In genomic region chr12:110845131-110845880, GRCm38 (mm10) we compare ENCODE assay signal across 8 mouse cellular contexts. TPM values are rescaled to one million over a fixed set of nuclear protein-coding genes. Genes with fewer than 3 reads are reported as not detected.
DNase-seq lines count a peak whose midpoint lies in the region; ATAC-seq and TF ChIP-seq lines count a peak whose summit lies in the region.

No protein-coding gene starts in this region.

- no peak for TF ChIP-seq CTCF in gastrocnemius, adult 2 months (IDR thresholded peaks at IDR 0.05)
- TF ChIP-seq CTCF in hindbrain, postnatal 0 days (IDR thresholded peaks at IDR 0.05; ENCODE audit: low read depth): no peak

- H3K27me3 ChIP-seq in hindbrain, postnatal 0 days (ENCODE audit: insufficient read depth, low read length): no peaks in the 10 kb centered on the region
- H3K27me3 ChIP-seq in megakaryocyte, embryonic 14.5 days (replicated peaks): no peaks in the 10 kb centered on the region

- WGBS in hindbrain, postnatal 0 days: under 1% methylated on average over 36 of the region's 36 CpGs

- ATAC-seq in common myeloid progenitor, adult 5-6 weeks (replicated peaks; ENCODE audit: low read depth, poor library complexity, severe bottlenecking): peak; percentile 74
- ATAC-seq in hindbrain, postnatal 0 days: peak; percentile 57

- peak; percentile 39 for DNase-seq in T-cell, adult 2 months (ENCODE audit: low spot score)
- DNase-seq in gastrocnemius, adult 2 months: peak; percentile 94
- DNase-seq in hindbrain, postnatal 0 days (ENCODE audit: low spot score): peak; percentile 85
- DNase-seq in left cerebral cortex, adult 8-10 months (ENCODE audit: low spot score in 2 of 2): peak; percentile 73 to 74
- DNase-seq in right cerebral cortex, postnatal 10 days (ENCODE audit: low spot score in 2 of 2): peak; percentile 83 to 84
- peak; percentile 94 for DNase-seq in urinary bladder, postnatal 36 days (ENCODE audit: low spot score in 2 of 2)

- H3K4me3 ChIP-seq in gastrocnemius, adult 2 months: peak overlapping the region; percentile 89
- peak overlapping the region; percentile 43 for H3K4me3 ChIP-seq in hindbrain, postnatal 0 days (ENCODE audit: low read length)
- H3K4me3 ChIP-seq in megakaryocyte, embryonic 14.5 days (replicated peaks): peak overlapping the region; percentile 96

- 0 out of 2 replicates have a peak, but pooled peaks cover 2% of the 10 kb centered on the region for H3K4me1 ChIP-seq in hindbrain, postnatal 0 days (ENCODE audit: insufficient read depth, low read length)
- peaks cover 62% of the 10 kb centered on the region for H3K4me1 ChIP-seq in megakaryocyte, embryonic 14.5 days

- H3K9me3 ChIP-seq in hindbrain, postnatal 0 days (ENCODE audit: low read length): no peaks in the 10 kb centered on the region
- H3K9me3 ChIP-seq in megakaryocyte, embryonic 14.5 days: no peaks in the 10 kb centered on the region

- peak overlapping the region; percentile 59 for H3K4me2 ChIP-seq in hindbrain, postnatal 0 days (ENCODE audit: low read depth, low read length)

- H3K9ac ChIP-seq in hindbrain, postnatal 0 days (replicated peaks; ENCODE audit: low read length): peak overlapping the region; percentile 6; the same call in 1 of the 2 replicates

- peak overlapping the region; percentile 89 for H3K27ac ChIP-seq in gastrocnemius, adult 2 months
- H3K27ac ChIP-seq in hindbrain, postnatal 0 days: peak overlapping the region; percentile 66

- no peaks in the 10 kb centered on the region for H3K36me3 ChIP-seq in hindbrain, postnatal 0 days (ENCODE audit: insufficient read depth, low read length)
- H3K36me3 ChIP-seq in megakaryocyte, embryonic 14.5 days (replicated peaks; ENCODE audit: low read length): no peaks in the 10 kb centered on the region

- intact Hi-C loops in gastrocnemius, adult 2 months (cut with DNase I): loop anchor here (10.0 kb wide), 1 partner anchor 2001 kb away; no protein-coding TSS in a partner anchor

RNA-seq across cellular contexts. Expression of gene Mok, which starts 4.6 kb away (rescaled TPM):
- total RNA-seq in common myeloid progenitor, adult 5-6 weeks (2017): 0.87 TPM in 1 of 2 replicates, not detected in the other
- total RNA-seq in gastrocnemius, adult 2 months (2021): under 1 TPM; 0.20 to 0.22 TPM
- total RNA-seq in hindbrain, postnatal 0 days (2014; rRNA removed): 7.4 TPM in 2 replicates
- polyA plus RNA-seq in hindbrain, postnatal 0 days (2015; fragmentation: Nextera tagmentation; extraction: Ambion mirVana): 11.8 and 14.6 TPM in 2 replicates
- total RNA-seq in left cerebral cortex, adult 8-10 months (2022): 10 to 100 TPM in 2 of 4 experiments, 1 to 10 TPM in 2; 9.8 to 11.6 (median 10.5) TPM
- 2.1 and 2.3 TPM in 2 replicates for polyA plus RNA-seq in megakaryocyte, embryonic 14.5 days (2012; ENCODE audit: insufficient read depth, low replicate concordance)

RNA-seq across cellular contexts. Expression of gene Zfp839, which starts 4.7 kb away (rescaled TPM):
- total RNA-seq in common myeloid progenitor, adult 5-6 weeks (2017): 6.0 and 7.1 TPM in 2 replicates
- total RNA-seq in gastrocnemius, adult 2 months (2021): 1 to 10 TPM; 7.0 to 7.7 TPM
- total RNA-seq in hindbrain, postnatal 0 days (2014; rRNA removed): 6.5 and 7.0 TPM in 2 replicates
- 2.5 and 2.8 TPM in 2 replicates for polyA plus RNA-seq in hindbrain, postnatal 0 days (2015; fragmentation: Nextera tagmentation; extraction: Ambion mirVana)
- 10 to 100 TPM; 12.3 to 15.5 (median 13.0) TPM for total RNA-seq in left cerebral cortex, adult 8-10 months (2022)
- polyA plus RNA-seq in megakaryocyte, embryonic 14.5 days (2012; ENCODE audit: insufficient read depth, low replicate concordance): 1.0 and 4.3 TPM in 2 replicates

RNA-seq across cellular contexts. Expression of gene Cinp, which starts 43.6 kb away (rescaled TPM):
- total RNA-seq in common myeloid progenitor, adult 5-6 weeks (2017): 99.3 and 115 TPM in 2 replicates
- 10 to 100 TPM; 21.8 to 24.8 TPM for total RNA-seq in gastrocnemius, adult 2 months (2021)
- total RNA-seq in hindbrain, postnatal 0 days (2014; rRNA removed): 96.6 and 125 TPM in 2 replicates
- 85.1 and 86.3 TPM in 2 replicates for polyA plus RNA-seq in hindbrain, postnatal 0 days (2015; fragmentation: Nextera tagmentation; extraction: Ambion mirVana)
- total RNA-seq in left cerebral cortex, adult 8-10 months (2022): 10 to 100 TPM; 76.5 to 77.3 (median 76.7) TPM
- 11.5 and 21.2 TPM in 2 replicates for polyA plus RNA-seq in megakaryocyte, embryonic 14.5 days (2012; ENCODE audit: insufficient read depth, low replicate concordance)

RNA-seq across cellular contexts. Expression of gene Tecpr2, which starts 43.8 kb away (rescaled TPM):
- 3.8 and 5.7 TPM in 2 replicates for total RNA-seq in common myeloid progenitor, adult 5-6 weeks (2017)
- total RNA-seq in gastrocnemius, adult 2 months (2021): 1 to 10 TPM; 2.4 TPM
- 23.0 and 24.1 TPM in 2 replicates for total RNA-seq in hindbrain, postnatal 0 days (2014; rRNA removed)
- polyA plus RNA-seq in hindbrain, postnatal 0 days (2015; fragmentation: Nextera tagmentation; extraction: Ambion mirVana): 4.0 and 4.3 TPM in 2 replicates
- 10 to 100 TPM; 45.8 to 51.8 (median 49.3) TPM for total RNA-seq in left cerebral cortex, adult 8-10 months (2022)
- 4.0 and 4.3 TPM in 2 replicates for polyA plus RNA-seq in megakaryocyte, embryonic 14.5 days (2012; ENCODE audit: insufficient read depth, low replicate concordance)

Comparison
In these comparisons a context has a peak if more than half of its experiments do, and no peak if none do; other contexts are left out.
1. Peak in every context shown above with its lines: DNase-seq, ATAC-seq, H3K4me3 ChIP-seq and H3K27ac ChIP-seq.
2. DNase-seq: peak in every context shown above with its lines; median percentile 94 in gastrocnemius, adult 2 months; 94 in urinary bladder, postnatal 36 days; 85 in hindbrain, postnatal 0 days; 84 in right cerebral cortex, postnatal 10 days; 74 in left cerebral cortex, adult 8-10 months; 39 in T-cell, adult 2 months.
3. H3K4me3 ChIP-seq: peak in every context shown above with its lines; median percentile 96 in megakaryocyte, embryonic 14.5 days; 89 in gastrocnemius, adult 2 months; 43 in hindbrain, postnatal 0 days.